Mouse (Mus musculus): Measurements from ENCODE around the gene Dok5.

Dok5 gene

DNA sequence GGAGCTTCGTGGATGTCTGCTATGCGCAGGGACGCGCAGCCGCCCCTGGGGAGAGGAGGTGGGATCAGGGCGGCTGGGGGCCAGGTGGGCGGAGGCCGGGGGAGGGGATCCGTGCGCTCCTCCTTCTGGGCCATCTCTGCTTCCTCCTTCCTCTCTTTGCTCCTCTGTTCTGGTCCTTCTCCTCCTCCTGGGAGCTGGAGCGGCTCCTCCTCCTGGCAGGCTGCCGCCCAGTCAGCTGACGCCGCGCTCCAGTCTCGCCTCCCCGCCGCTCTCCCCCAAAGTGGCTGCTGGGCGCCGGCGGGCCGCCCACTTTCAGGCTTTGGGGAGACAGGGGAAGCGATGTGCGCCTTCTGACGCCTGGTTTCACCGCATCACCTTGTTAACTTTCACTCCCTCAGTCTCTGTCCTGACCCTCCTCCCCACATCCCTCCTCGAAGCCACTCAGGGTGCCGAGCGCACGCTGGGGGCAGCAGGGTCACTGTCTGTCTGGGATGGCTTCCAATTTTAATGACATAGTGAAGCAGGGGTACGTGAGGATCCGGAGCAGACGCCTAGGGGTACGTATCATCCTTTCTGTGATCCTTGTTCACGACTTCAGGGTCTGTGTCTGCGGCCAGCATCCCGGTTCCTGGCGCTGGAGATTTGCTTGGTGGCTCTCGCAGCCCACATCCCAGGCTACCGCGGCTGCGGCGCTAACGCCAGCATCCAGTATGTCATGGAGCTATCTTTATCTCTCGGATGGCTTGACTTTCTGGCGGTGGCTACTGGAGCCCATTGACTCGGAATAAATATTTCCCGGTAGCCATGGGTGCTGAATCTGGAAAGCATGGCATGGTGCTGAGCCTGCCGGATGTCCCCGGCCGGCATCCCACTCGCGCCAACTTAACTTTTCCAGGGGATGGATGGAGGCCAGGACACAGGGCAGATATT, at the start of gene Dok5:
Gene Dok5 (plus strand): TSS at position 176 of the 930 bp plus-strand sequence.
- Histone ChIP-seq H3K4me3 (replicated peaks; ENCODE audit: low read length) (peak within 1 kb of the TSS; percentile 79), H3K4me1 (replicated peaks; ENCODE audit: low read depth, low read length) (peaks cover 26% of the 10 kb centered on the region), H3K36me3 (ENCODE audit: insufficient read depth, low read length) (no peaks in the 10 kb centered on the region), H3K9me3 (ENCODE audit: low read length) (no peaks in the 10 kb centered on the region), H3K27me3 (ENCODE audit: insufficient read depth, low read length) (peaks cover 35% of the 10 kb centered on the region)
- TF ChIP-seq NANOG (IDR thresholded peaks at IDR 0.05; ENCODE audit: borderline replicate concordance, low read length) (no peak), POU5F1 (IDR thresholded peaks at IDR 0.05; ENCODE audit: borderline replicate concordance, low read length) (no peak), CTCF (conservative IDR thresholded peaks at IDR 0.05; ENCODE audit: low read length) (no peak)

DNA sequence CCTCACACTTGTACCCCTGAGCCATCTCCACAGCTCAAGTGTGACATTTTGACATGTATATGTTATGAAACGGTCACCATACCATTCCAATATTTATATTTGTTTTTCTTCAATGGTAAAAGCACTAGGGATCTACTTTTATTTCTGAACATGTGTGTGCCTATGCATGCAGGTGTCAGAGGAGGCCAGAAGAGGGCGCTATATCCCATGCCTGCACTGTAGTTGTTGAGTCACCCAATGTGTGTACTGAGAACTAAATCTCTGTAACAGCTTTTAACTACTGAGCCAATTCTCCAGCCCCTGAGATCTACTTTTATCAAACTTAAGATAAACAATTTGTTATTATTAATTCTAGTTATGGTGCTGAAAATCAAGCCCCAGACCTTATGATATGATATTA, 48.2 kb upstream of the Dok5 start:
- Histone ChIP-seq H3K36me3 (ENCODE audit: insufficient read depth, low read length) (no peaks in the 10 kb centered on the region), H3K4me1 (replicated peaks; ENCODE audit: low read depth, low read length) (peaks cover 5% of the 10 kb centered on the region), H3K9me3 (ENCODE audit: low read length) (no peaks in the 10 kb centered on the region), H3K4me3 (replicated peaks; ENCODE audit: low read length) (no peak overlapping the region), H3K27me3 (ENCODE audit: insufficient read depth, low read length) (no peaks in the 10 kb centered on the region)
- TF ChIP-seq POU5F1 (IDR thresholded peaks at IDR 0.05; ENCODE audit: borderline replicate concordance, low read length) = no peak
- peak; percentile 89 for TF ChIP-seq CTCF (conservative IDR thresholded peaks at IDR 0.05; ENCODE audit: low read length)

DNA sequence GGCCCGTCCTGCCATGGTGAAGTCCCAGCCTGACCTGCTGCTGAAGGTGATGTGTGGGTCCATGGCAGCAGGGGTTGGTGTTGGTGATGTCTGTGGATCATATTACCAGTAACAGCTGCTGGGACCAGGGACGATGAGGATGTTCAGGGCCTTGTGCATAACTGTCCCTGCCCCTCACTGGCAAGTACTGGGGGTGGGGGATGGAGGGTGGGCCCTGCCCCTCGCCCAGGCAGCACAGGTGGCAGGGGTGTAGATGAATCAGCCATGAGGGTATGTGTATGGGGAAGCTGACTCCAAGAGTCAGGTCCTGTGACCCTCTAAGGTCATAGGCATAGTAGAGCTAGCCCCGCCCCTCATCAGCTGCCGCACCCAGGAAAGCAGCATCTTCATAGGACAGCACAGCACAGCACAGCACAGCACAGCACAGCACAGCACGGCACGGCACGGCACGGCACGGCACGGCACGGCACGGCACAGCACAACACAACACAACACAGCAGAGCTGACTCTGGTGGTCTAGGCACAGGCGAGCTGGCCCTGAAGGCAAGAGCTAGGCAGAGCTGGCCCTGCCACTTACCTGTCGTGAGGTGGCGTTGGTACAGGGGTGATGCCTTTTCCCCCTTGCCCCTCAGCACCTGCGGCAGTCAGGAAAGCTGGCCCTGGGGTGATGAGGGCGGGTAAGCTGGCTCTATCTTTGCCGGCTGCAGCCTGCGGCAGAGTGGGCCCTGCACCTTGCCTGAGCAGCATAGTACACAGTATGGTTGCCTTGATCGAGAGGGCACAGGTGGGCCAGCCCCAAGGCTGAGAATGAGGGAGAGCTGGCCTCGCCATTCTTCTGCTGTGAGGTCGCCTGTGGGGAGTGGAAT, 36.3 kb upstream of the Dok5 start:
- peak overlapping the region; percentile 55 for H3K4me3 ChIP-seq (replicated peaks; ENCODE audit: low read length)
- peaks cover 5% of the 10 kb centered on the region; the same call in 1 of the 2 replicates for H3K27me3 ChIP-seq (ENCODE audit: insufficient read depth, low read length)
- H3K36me3 ChIP-seq (ENCODE audit: insufficient read depth, low read length) = no peaks in the 10 kb centered on the region
- TF ChIP-seq NANOG (IDR thresholded peaks at IDR 0.05; ENCODE audit: borderline replicate concordance, low read length) (no peak), POU5F1 (IDR thresholded peaks at IDR 0.05; ENCODE audit: borderline replicate concordance, low read length) (no peak), CTCF (conservative IDR thresholded peaks at IDR 0.05; ENCODE audit: low read length) (no peak)
- peaks cover 29% of the 10 kb centered on the region for H3K9me3 ChIP-seq (ENCODE audit: low read length)
- H3K4me1 ChIP-seq (replicated peaks; ENCODE audit: low read depth, low read length) = peaks cover 43% of the 10 kb centered on the region

DNA sequence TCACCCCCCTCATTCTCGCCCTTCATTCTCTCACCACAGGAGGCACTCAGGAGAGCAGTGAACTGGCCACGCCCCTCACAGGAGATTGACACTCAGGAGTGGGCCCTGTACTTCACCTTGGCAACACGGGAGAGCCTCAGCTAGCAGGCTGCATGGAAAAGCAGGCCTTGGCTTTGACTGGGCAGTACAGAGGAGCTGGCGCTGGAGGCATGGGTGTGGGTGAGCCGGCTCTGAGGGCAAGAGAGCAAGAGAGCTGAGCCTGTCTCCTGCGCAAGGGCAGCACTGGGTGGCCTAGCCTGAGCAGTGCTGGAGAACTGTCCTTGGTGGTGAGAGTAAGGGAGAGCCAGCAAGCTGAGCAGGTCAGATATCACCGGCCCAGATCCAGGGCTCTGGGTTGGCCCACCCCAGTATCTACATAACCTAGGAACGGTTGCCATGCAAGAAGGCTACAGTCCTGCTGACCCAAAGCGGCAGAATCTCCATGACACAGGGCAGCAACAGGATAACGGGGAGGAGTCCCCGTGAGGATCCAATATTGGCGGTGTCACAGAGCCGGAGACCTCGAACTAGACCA, 35.6 kb upstream of the Dok5 start:
- peak overlapping the region; percentile 55 for H3K4me3 ChIP-seq (replicated peaks; ENCODE audit: low read length)
- H3K4me1 ChIP-seq (replicated peaks; ENCODE audit: low read depth, low read length) = peaks cover 39% of the 10 kb centered on the region
- H3K9me3 ChIP-seq (ENCODE audit: low read length) = peaks cover 29% of the 10 kb centered on the region
- no peak for TF ChIP-seq NANOG (IDR thresholded peaks at IDR 0.05; ENCODE audit: borderline replicate concordance, low read length)
- TF ChIP-seq CTCF (conservative IDR thresholded peaks at IDR 0.05; ENCODE audit: low read length) = no peak
- no peak for TF ChIP-seq POU5F1 (IDR thresholded peaks at IDR 0.05; ENCODE audit: borderline replicate concordance, low read length)
- no peaks in the 10 kb centered on the region for H3K36me3 ChIP-seq (ENCODE audit: insufficient read depth, low read length)
- H3K27me3 ChIP-seq (ENCODE audit: insufficient read depth, low read length) = peaks cover 5% of the 10 kb centered on the region; the same call in 1 of the 2 replicates

DNA sequence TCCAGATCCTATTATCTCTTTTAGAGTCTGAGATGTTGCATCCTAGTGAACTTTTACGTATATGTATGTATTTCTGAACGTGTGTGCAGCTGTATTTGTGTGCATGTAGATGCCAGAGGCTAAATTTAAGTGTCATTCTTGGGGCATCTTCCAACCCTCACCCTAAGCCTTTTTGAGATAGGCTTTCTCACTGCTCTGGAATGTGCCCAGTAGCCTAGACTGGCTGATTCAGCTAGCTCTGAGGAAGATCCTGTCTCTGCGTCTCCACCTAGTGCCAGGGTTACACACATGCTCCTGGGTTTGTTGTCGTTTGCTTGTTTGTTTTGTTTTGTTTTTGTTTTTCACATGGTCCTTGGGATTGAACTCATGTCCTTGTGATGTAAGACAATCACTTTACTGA, 31.1 kb upstream of the Dok5 start:
- H3K9me3 ChIP-seq (ENCODE audit: low read length) = no peaks in the 10 kb centered on the region
- H3K36me3 ChIP-seq (ENCODE audit: insufficient read depth, low read length) = no peaks in the 10 kb centered on the region
- peaks cover 20% of the 10 kb centered on the region for H3K4me1 ChIP-seq (replicated peaks; ENCODE audit: low read depth, low read length)
- H3K27me3 ChIP-seq (ENCODE audit: insufficient read depth, low read length) = peaks cover 5% of the 10 kb centered on the region; the same call in 1 of the 2 replicates
- no peak overlapping the region for H3K4me3 ChIP-seq (replicated peaks; ENCODE audit: low read length)
- TF ChIP-seq POU5F1 (IDR thresholded peaks at IDR 0.05; ENCODE audit: borderline replicate concordance, low read length) (no peak), NANOG (IDR thresholded peaks at IDR 0.05; ENCODE audit: borderline replicate concordance, low read length) (no peak), CTCF (conservative IDR thresholded peaks at IDR 0.05; ENCODE audit: low read length) (no peak)

DNA sequence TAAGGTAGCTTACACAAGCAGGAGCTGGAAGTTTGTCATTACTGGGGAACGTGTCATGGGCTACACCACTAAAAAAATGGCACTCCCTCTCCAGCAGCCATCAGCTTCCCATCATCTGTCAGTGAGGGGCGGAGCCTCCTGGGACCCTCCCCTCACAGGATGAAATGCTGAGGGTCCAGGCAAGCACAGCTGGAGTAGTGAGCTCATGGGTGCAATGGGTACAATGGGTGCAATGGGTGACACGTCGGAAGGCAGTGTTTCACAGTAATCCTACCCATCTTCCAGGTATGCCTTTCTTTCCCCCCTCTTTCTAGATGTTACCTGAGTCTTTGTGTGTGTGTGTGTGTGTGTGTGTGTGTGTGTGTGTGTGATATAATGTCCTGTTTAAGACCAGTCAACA, 25.1 kb upstream of the Dok5 start:
- Histone ChIP-seq H3K36me3 (ENCODE audit: insufficient read depth, low read length) (no peaks in the 10 kb centered on the region), H3K4me3 (replicated peaks; ENCODE audit: low read length) (no peak overlapping the region), H3K4me1 (replicated peaks; ENCODE audit: low read depth, low read length) (peaks cover 18% of the 10 kb centered on the region), H3K27me3 (ENCODE audit: insufficient read depth, low read length) (no peaks in the 10 kb centered on the region), H3K9me3 (ENCODE audit: low read length) (no peaks in the 10 kb centered on the region)
- TF ChIP-seq NANOG (IDR thresholded peaks at IDR 0.05; ENCODE audit: borderline replicate concordance, low read length) (no peak), CTCF (conservative IDR thresholded peaks at IDR 0.05; ENCODE audit: low read length) (no peak), POU5F1 (IDR thresholded peaks at IDR 0.05; ENCODE audit: borderline replicate concordance, low read length) (no peak)

DNA sequence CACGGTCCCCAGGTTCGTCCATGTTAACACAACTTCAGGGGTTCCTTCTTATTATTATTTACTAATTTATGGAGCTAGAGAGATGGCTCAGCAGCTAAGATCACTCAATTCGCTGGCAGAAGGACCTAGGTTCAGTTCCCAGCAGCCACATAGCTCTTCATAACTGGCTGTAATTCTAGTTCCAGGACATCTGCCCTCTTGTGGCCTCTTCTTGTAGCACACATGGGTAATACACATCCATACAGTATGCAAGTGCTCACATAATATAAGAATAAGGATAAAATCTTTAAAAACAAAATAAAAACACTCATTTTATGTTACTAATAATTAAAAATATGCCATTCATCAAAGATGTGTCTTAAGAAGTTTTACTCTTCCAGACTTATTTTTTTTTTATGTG, 23.9 kb upstream of the Dok5 start:
- H3K9me3 ChIP-seq (ENCODE audit: low read length) = no peaks in the 10 kb centered on the region
- H3K4me3 ChIP-seq (replicated peaks; ENCODE audit: low read length) = no peak overlapping the region
- no peaks in the 10 kb centered on the region for H3K27me3 ChIP-seq (ENCODE audit: insufficient read depth, low read length)
- H3K4me1 ChIP-seq (replicated peaks; ENCODE audit: low read depth, low read length) = peaks cover 18% of the 10 kb centered on the region
- no peaks in the 10 kb centered on the region for H3K36me3 ChIP-seq (ENCODE audit: insufficient read depth, low read length)
- TF ChIP-seq CTCF (conservative IDR thresholded peaks at IDR 0.05; ENCODE audit: low read length) (peak; percentile 72), POU5F1 (IDR thresholded peaks at IDR 0.05; ENCODE audit: borderline replicate concordance, low read length) (no peak)

DNA sequence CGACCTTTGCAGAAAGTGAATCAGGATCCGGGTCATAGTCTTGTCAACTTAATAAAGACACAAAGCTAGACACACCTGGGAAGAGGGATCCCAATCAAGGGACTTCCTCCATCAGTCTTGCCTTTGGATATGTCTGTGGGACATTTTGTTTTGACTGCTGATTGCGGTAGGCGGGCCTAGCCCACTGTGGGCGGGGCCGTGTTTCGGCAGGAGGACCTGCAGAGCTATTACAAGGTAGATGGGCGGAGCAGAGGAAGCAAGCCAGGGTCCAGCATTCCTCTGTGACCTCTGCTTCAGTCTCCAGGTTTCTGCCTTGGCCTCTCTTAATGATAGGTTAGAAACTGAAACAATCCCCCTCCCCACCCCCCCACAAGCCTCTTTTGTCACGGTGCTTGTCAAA, 22.7 kb upstream of the Dok5 start:
- H3K4me3 ChIP-seq (replicated peaks; ENCODE audit: low read length) = no peak overlapping the region
- no peaks in the 10 kb centered on the region for H3K36me3 ChIP-seq (ENCODE audit: insufficient read depth, low read length)
- no peak for TF ChIP-seq NANOG (IDR thresholded peaks at IDR 0.05; ENCODE audit: borderline replicate concordance, low read length)
- no peak for TF ChIP-seq POU5F1 (IDR thresholded peaks at IDR 0.05; ENCODE audit: borderline replicate concordance, low read length)
- TF ChIP-seq CTCF (conservative IDR thresholded peaks at IDR 0.05; ENCODE audit: low read length) = no peak
- no peaks in the 10 kb centered on the region for H3K9me3 ChIP-seq (ENCODE audit: low read length)
- peaks cover 18% of the 10 kb centered on the region for H3K4me1 ChIP-seq (replicated peaks; ENCODE audit: low read depth, low read length)
- no peaks in the 10 kb centered on the region for H3K27me3 ChIP-seq (ENCODE audit: insufficient read depth, low read length)
